Mouse (Mus musculus): ENCODE data around the gene Ankrd36.

DNA sequence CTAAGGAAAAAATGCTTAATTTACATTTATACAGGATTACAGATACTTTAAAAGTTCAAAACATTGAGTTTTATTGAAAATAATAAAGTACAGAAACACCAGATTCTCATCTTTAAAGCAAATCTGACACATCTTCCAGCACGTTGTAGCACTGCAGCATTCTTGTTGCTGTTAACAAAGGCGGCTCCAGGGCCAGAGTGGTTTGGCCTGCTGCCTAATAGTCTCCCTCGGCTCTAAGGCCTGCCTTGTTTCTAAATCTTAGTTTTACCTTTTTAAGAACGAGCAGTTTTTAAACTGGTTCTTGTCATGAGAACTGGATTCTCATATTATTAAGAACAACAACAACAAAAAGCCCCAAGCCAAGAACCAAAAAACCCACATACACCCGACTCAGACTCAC lies 40.6 kb upstream of the Ankrd36 start:
- TF ChIP-seq CTCF (IDR thresholded peaks at IDR 0.05; ENCODE audit: low read depth, low read length) = no peak
- no peak for TF ChIP-seq POLR2AphosphoS5 (IDR thresholded peaks at IDR 0.05; ENCODE audit: insufficient replicate concordance, low read depth, low read length)
- TF ChIP-seq GATA1 (IDR thresholded peaks at IDR 0.05; ENCODE audit: borderline replicate concordance, low read length) = no peak
- TF ChIP-seq GATA2 (IDR thresholded peaks at IDR 0.05; ENCODE audit: borderline replicate concordance, low read depth, low read length) = no peak

Measured in G1E (cell line).